Mouse (Mus musculus): ENCODE results near the gene Rpl29. TPM values are rescaled to one million over a fixed set of nuclear protein-coding genes. Genes with fewer than 3 reads are reported as not detected.

Gene Rpl29
- polyA plus RNA-seq, 1 experiment from 2014 or later: 516 TPM

- 3% methylated on average over 98 of the region's 99 CpGs for WGBS (ENCODE audit: insufficient replicate concordance)
- H3K9me3 ChIP-seq (replicated peaks): no peaks in the 10 kb centered on the region
- no peak overlapping the region for H3K9ac ChIP-seq
These were observed 35.7 kb downstream of the Rpl29 start for GRCm38 (mm10) chr9:106464751-106465541.

GRCm38 (mm10) chr9:106465571-106466200 lies 36.4 kb downstream of the Rpl29 start, which contains the start of gene Gpr62:
TSS of gene Gpr62 (minus strand) at chr9:106465938.
- Histone ChIP-seq H3K4me1 (replicated peaks) (peaks cover 12% of the 10 kb centered on the region), H3K9ac (no peak within 1 kb of the TSS), H3K36me3 (replicated peaks) (no peaks in the 10 kb centered on the region), H3K4me2 (peak within 1 kb of the TSS; percentile 72), H3K27me3 (peaks cover 43% of the 10 kb centered on the region), H3K9me3 (replicated peaks) (no peaks in the 10 kb centered on the region), H3K27ac (replicated peaks) (no peak within 1 kb of the TSS), H3K4me3 (replicated peaks) (peak within 1 kb of the TSS; percentile 50)
- whole genome bisulfite sequencing (ENCODE audit: insufficient replicate concordance): 26% methylated on average over 26 of the region's 26 CpGs
- ATAC-seq (ENCODE audit: insufficient read depth): no peak

More at GRCm38 (mm10) chr9:106464751-106465541, 35.7 kb downstream of the Rpl29 start:
- peak overlapping the region; percentile 72 for H3K4me2 ChIP-seq
- peaks cover 43% of the 10 kb centered on the region for H3K27me3 ChIP-seq
- peak overlapping the region; percentile 50 for H3K4me3 ChIP-seq (replicated peaks)
- peak; percentile 32 for ATAC-seq (ENCODE audit: insufficient read depth)
- H3K36me3 ChIP-seq (replicated peaks): no peaks in the 10 kb centered on the region
- no peak overlapping the region for H3K27ac ChIP-seq (replicated peaks)
- peaks cover 12% of the 10 kb centered on the region for H3K4me1 ChIP-seq (replicated peaks)

DNA sequence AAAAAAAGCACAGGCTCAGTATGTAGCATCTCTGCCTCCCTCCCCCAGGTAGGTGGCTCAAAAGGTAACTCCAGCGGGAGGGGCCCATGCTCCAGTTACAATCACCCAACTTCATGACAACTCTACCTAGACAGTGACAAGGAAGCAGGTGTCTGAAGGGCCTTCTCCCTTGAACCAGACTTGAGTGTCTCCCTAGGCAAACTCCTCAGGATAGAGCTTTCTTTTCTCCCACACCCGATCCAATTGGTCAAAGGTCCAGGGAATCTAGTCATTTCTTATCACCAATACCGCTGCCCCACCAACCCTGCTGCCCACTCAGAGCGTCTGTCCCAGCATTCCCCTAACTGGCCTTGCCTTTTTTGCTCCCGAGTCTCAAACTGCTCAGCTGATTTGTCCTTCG lies 37.5 kb downstream of the Rpl29 start:
- WGBS (ENCODE audit: insufficient replicate concordance): 72% methylated on average over 6 of the region's 6 CpGs
- Histone ChIP-seq H3K4me1 (replicated peaks) (peaks cover 12% of the 10 kb centered on the region), H3K4me3 (replicated peaks) (no peak overlapping the region), H3K9me3 (replicated peaks) (no peaks in the 10 kb centered on the region), H3K9ac (no peak overlapping the region), H3K4me2 (no peak overlapping the region), H3K36me3 (replicated peaks) (no peaks in the 10 kb centered on the region), H3K27ac (replicated peaks) (no peak overlapping the region), H3K27me3 (peaks cover 43% of the 10 kb centered on the region)
- no peak for ATAC-seq (ENCODE audit: insufficient read depth)

- H3K4me1 ChIP-seq (replicated peaks): peaks cover 12% of the 10 kb centered on the region
- peaks cover 43% of the 10 kb centered on the region for H3K27me3 ChIP-seq
- ATAC-seq (ENCODE audit: insufficient read depth): no peak
- H3K9me3 ChIP-seq (replicated peaks): no peaks in the 10 kb centered on the region
- 69% methylated on average over 7 of the region's 7 CpGs for WGBS (ENCODE audit: insufficient replicate concordance)
- H3K27ac ChIP-seq (replicated peaks): no peak overlapping the region
- H3K36me3 ChIP-seq (replicated peaks): no peaks in the 10 kb centered on the region
- no peak overlapping the region for H3K4me2 ChIP-seq
- no peak overlapping the region for H3K4me3 ChIP-seq (replicated peaks)
- no peak overlapping the region for H3K9ac ChIP-seq
These were observed 38.5 kb downstream of the Rpl29 start for GRCm38 (mm10) chr9:106467746-106468145.

DNA sequence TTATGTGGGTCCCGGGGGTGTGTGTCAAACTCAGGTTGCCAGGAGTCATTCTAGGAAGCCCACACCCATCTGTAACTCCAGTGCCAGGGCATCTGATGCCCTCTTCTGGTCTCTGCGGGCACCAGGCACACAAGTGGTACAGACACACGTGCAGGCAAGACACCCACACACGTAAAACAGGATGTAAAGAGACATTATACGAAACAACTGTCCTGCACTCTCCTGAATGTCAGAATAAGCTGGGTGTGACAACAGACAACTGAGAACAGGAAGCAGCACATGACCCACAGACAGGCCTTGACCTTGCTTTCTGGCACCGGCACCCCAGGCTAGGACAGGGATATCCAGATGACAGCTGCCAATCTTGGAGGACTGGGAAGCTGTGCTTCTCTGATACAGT lies 40.1 kb downstream of the Rpl29 start:
- Histone ChIP-seq H3K4me1 (replicated peaks) (peaks cover 18% of the 10 kb centered on the region), H3K4me2 (no peak overlapping the region), H3K9me3 (replicated peaks) (no peaks in the 10 kb centered on the region), H3K27me3 (peaks cover 28% of the 10 kb centered on the region), H3K9ac (no peak overlapping the region), H3K4me3 (replicated peaks) (no peak overlapping the region), H3K27ac (replicated peaks) (no peak overlapping the region), H3K36me3 (replicated peaks) (no peaks in the 10 kb centered on the region)
- no peak for ATAC-seq (ENCODE audit: insufficient read depth)
- 32% methylated on average over 6 of the region's 6 CpGs for WGBS (ENCODE audit: insufficient replicate concordance)

- no peak overlapping the region for H3K4me2 ChIP-seq
- ATAC-seq (ENCODE audit: insufficient read depth): no peak
- no peaks in the 10 kb centered on the region for H3K9me3 ChIP-seq (replicated peaks)
- H3K4me1 ChIP-seq (replicated peaks): peaks cover 18% of the 10 kb centered on the region
- WGBS (ENCODE audit: insufficient replicate concordance): 28% methylated on average over 9 of the region's 9 CpGs
- no peaks in the 10 kb centered on the region for H3K36me3 ChIP-seq (replicated peaks)
- H3K27me3 ChIP-seq: peaks cover 24% of the 10 kb centered on the region
- H3K9ac ChIP-seq: no peak overlapping the region
- no peak overlapping the region for H3K4me3 ChIP-seq (replicated peaks)
- H3K27ac ChIP-seq (replicated peaks): no peak overlapping the region
These were observed 40.5 kb downstream of the Rpl29 start for GRCm38 (mm10) chr9:106469776-106470175.

DNA sequence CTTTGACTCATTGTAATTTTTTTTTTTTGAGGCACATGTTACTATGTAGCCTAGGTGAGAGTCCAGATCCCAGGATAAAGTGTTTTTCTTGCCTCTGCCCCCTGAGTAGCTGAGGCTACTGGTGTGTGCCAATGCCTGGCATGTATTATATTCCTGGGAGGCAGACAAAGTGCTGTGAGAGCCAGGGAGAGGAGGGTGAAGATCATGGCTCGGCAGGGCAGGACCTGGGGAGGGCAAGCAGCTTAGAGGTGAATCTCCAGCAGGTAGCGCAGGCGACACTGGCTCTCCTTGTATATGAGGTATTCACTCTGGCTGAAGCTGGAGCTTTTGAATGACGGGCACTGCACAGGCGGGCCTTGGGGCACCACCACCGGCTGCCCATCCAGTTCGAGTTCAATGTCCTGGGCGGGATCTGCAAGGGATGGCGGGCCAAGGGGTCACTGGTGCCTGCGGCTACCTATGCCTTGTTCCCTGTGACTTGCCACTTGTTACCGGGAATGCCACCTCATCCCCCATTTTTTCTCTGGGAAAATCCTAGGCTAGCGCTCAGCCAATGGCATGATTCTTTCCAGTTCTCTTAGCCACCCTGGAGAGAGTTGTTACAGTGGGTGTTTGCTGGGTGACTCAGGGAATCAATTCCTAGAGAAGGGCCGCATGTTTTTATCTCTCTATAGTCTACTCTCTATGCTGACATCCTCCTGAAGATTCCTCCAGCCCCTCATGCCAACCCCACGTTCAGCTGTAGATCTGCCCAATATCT lies 41.9 kb downstream of the Rpl29 start:
- Histone ChIP-seq H3K9me3 (replicated peaks) (no peaks in the 10 kb centered on the region), H3K9ac (no peak overlapping the region), H3K36me3 (replicated peaks) (no peaks in the 10 kb centered on the region), H3K4me3 (replicated peaks) (no peak overlapping the region), H3K4me2 (no peak overlapping the region), H3K27ac (replicated peaks) (no peak overlapping the region), H3K27me3 (peaks cover 10% of the 10 kb centered on the region), H3K4me1 (replicated peaks) (peaks cover 31% of the 10 kb centered on the region)
- no peak for ATAC-seq (ENCODE audit: insufficient read depth)
- 65% methylated on average over 14 of the region's 14 CpGs for WGBS (ENCODE audit: insufficient replicate concordance)

- H3K9me3 ChIP-seq (replicated peaks): no peaks in the 10 kb centered on the region
- no peak overlapping the region for H3K4me3 ChIP-seq (replicated peaks)
- no peak overlapping the region for H3K9ac ChIP-seq
- 73% methylated on average over 5 of the region's 5 CpGs for WGBS (ENCODE audit: insufficient replicate concordance)
- H3K36me3 ChIP-seq (replicated peaks): no peaks in the 10 kb centered on the region
- ATAC-seq (ENCODE audit: insufficient read depth): no peak
- peaks cover 3% of the 10 kb centered on the region for H3K27me3 ChIP-seq
- peaks cover 37% of the 10 kb centered on the region for H3K4me1 ChIP-seq (replicated peaks)
- H3K27ac ChIP-seq (replicated peaks): no peak overlapping the region
- H3K4me2 ChIP-seq: no peak overlapping the region
These were observed 42.6 kb downstream of the Rpl29 start for GRCm38 (mm10) chr9:106471892-106472291.

DNA sequence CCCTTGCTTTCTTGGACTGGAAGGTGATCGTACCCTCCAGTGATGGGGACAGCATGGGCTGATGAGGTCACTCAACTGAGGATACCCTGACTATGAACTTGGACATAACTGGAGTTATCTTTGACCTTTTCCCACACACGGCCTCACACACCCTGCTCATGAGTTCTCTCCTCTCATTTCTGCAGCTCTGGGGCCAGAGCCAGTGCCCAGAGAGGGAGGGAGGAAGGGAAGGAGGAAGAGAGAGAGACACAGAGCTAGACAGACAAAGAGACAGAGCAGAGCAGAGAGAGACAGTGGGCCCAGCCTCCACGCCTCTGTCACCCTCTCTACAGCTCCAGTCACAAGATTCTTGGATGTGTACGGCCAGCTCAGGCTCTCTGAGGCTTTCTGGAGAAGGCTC lies 43.1 kb downstream of the Rpl29 start:
- no peak overlapping the region for H3K9ac ChIP-seq
- ATAC-seq (ENCODE audit: insufficient read depth): no peak
- H3K36me3 ChIP-seq (replicated peaks): no peaks in the 10 kb centered on the region
- H3K27ac ChIP-seq (replicated peaks): no peak overlapping the region
- WGBS (ENCODE audit: insufficient replicate concordance): 56% methylated on average over 4 of the region's 4 CpGs
- H3K4me3 ChIP-seq (replicated peaks): no peak overlapping the region
- H3K27me3 ChIP-seq: no peaks in the 10 kb centered on the region
- H3K4me2 ChIP-seq: no peak overlapping the region
- peaks cover 39% of the 10 kb centered on the region for H3K4me1 ChIP-seq (replicated peaks)
- H3K9me3 ChIP-seq (replicated peaks): no peaks in the 10 kb centered on the region

DNA sequence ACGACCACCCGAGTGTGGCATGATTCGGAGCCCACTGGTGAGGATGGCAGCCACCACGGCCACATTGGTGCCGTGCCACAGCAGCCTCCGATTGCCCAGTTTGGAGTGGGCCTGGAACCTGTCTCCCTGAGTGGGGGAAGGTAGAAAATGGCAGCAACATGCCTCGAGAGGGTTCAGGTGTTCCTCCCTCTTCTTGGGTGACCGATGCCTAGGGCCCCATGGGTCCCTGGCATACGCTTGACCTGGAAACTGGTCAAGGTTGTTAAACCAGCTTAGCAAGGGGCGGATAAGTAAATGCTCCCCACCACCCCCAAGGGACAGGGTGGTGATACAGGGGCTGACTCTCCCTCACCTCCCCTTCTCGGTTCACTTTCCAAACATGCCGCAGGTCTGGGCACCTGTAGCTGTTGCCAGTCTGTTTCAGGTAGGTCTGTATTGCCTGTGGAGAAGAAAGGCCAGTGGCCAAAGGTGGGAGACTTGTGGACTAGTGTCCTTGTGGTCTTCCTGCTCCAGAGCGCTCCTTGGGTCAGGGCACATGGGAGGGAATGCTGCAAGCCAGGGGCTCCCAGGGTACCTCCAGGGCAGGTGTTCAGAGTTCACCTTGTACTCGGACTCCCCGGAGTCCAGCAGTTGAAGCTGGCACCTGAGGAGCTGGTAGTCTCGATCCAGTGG lies 44.0 kb downstream of the Rpl29 start:
- no peak overlapping the region for H3K4me3 ChIP-seq (replicated peaks)
- no peaks in the 10 kb centered on the region for H3K36me3 ChIP-seq (replicated peaks)
- no peak overlapping the region for H3K27ac ChIP-seq (replicated peaks)
- WGBS (ENCODE audit: insufficient replicate concordance): 72% methylated on average over 16 of the region's 16 CpGs
- no peaks in the 10 kb centered on the region for H3K27me3 ChIP-seq
- no peak overlapping the region for H3K4me2 ChIP-seq
- H3K9me3 ChIP-seq (replicated peaks): no peaks in the 10 kb centered on the region
- H3K9ac ChIP-seq: no peak overlapping the region
- peaks cover 48% of the 10 kb centered on the region for H3K4me1 ChIP-seq (replicated peaks)
- ATAC-seq (ENCODE audit: insufficient read depth): no peak

DNA sequence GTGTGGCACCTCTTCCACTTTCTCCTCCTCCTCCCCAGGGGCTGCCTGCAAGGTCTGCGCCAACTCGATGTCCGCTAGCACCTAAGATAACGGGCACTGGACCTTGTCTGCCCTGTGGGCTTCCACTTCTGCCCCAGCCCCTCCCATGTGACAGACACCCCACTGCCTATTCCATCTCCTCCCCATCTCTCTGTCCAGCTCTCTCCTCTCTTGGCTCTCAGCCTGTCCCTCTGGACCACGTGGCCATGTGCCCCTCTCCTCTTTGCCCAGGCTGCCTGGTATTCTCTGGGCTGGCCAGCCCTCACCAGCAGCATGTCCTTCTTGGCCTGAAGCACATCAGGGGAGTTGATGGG lies 44.5 kb downstream of the Rpl29 start:
- 67% methylated on average over 5 of the region's 5 CpGs for whole genome bisulfite sequencing (ENCODE audit: insufficient replicate concordance)

More for the DNA sequence above, 44.5 kb downstream of the Rpl29 start:
- no peak overlapping the region for H3K4me2 ChIP-seq
- no peak overlapping the region for H3K4me3 ChIP-seq (replicated peaks)
- no peak overlapping the region for H3K9ac ChIP-seq
- H3K9me3 ChIP-seq (replicated peaks): no peaks in the 10 kb centered on the region
- no peaks in the 10 kb centered on the region for H3K36me3 ChIP-seq (replicated peaks)
- no peak for ATAC-seq (ENCODE audit: insufficient read depth)
- H3K27ac ChIP-seq (replicated peaks): no peak overlapping the region
- H3K4me1 ChIP-seq (replicated peaks): peaks cover 50% of the 10 kb centered on the region
- no peaks in the 10 kb centered on the region for H3K27me3 ChIP-seq

Data from liver, embryonic 15.5 days (tissue).